ENCODE assay signal across 18 mouse cellular contexts in the genomic region with DNA sequence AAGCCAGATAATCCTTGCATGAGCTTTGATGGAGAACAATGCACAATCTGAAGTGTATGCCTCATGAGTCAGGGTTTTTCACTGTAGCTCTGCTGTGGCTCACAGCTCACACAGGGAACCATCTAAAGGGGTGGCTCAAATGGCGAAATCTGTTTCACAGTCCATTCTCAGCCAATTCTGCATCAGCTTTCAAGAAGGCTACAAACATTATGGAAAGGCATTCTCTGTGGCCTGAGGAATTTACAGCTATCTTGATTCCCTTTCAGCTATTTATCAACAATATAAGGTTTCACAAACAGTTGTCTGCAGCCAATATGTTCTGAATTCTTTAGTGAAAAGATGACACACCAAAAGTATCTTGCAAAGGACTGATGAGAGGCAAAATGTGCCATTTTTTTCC. TPM values are rescaled to one million over a fixed set of nuclear protein-coding genes. Genes with fewer than 3 reads are reported as not detected.
"Had no signal": no experiment of that assay in that cellular context is flagged by ENCODE, and none has a peak within 500 bp of the region (broad histone marks: within the 10 kb centered on the region; RNA-seq: fewer than 3 reads in every experiment).

No protein-coding gene starts in this region.

- H3K4me3 ChIP-seq: kidney, embryonic 15.5 days; left cerebral cortex, adult 2 months; liver, embryonic 13.5 days; midbrain, embryonic 12.5 days; midbrain, embryonic 15.5 days; neural tube, embryonic 13.5 days; stomach, embryonic 15.5 days had no signal

- H3K4me2 ChIP-seq: kidney, embryonic 15.5 days; liver, embryonic 13.5 days; midbrain, embryonic 12.5 days; midbrain, embryonic 15.5 days; neural tube, embryonic 13.5 days; stomach, embryonic 15.5 days had no signal

- H3K9me3 ChIP-seq: kidney, embryonic 15.5 days; liver, embryonic 13.5 days; midbrain, embryonic 12.5 days; midbrain, embryonic 15.5 days; neural tube, embryonic 13.5 days; stomach, embryonic 15.5 days had no signal

- ATAC-seq: midbrain, embryonic 15.5 days had no signal

- H3K4me1 ChIP-seq: kidney, embryonic 15.5 days; liver, embryonic 13.5 days; midbrain, embryonic 12.5 days; midbrain, embryonic 15.5 days; neural tube, embryonic 13.5 days; stomach, embryonic 15.5 days had no signal

- DNase-seq: kidney, adult 2 months; kidney, postnatal 10 days; kidney, postnatal 36 days; layer of hippocampus, postnatal 36 days; liver, embryonic 13.5 days; lung, adult 2 months; lung, postnatal 14 days; retina, postnatal 1 day; right cerebral cortex, postnatal 25 days; spleen, adult 18-20 months; thymus, postnatal 36 days had no signal

- H3K36me3 ChIP-seq: kidney, embryonic 15.5 days; liver, embryonic 13.5 days; midbrain, embryonic 12.5 days; midbrain, embryonic 15.5 days; neural tube, embryonic 13.5 days; stomach, embryonic 15.5 days had no signal

- H3K9ac ChIP-seq: kidney, embryonic 15.5 days; liver, embryonic 13.5 days; midbrain, embryonic 12.5 days; midbrain, embryonic 15.5 days; neural tube, embryonic 13.5 days; stomach, embryonic 15.5 days had no signal

- H3K27ac ChIP-seq: kidney, embryonic 15.5 days; left cerebral cortex, adult 2 months; liver, embryonic 13.5 days; macrophage; midbrain, embryonic 12.5 days; midbrain, embryonic 15.5 days; neural tube, embryonic 13.5 days; stomach, embryonic 15.5 days had no signal

- H3K27me3 ChIP-seq: kidney, embryonic 15.5 days; liver, embryonic 13.5 days; midbrain, embryonic 12.5 days; midbrain, embryonic 15.5 days; neural tube, embryonic 13.5 days; stomach, embryonic 15.5 days had no signal

RNA-seq across cellular contexts. Expression of gene Vgll3, which starts 35.1 kb away (rescaled TPM):
- polyA plus RNA-seq: macrophage had no signal
